Mouse (Mus musculus): ENCODE results near the gene Arid3a.

DNA sequence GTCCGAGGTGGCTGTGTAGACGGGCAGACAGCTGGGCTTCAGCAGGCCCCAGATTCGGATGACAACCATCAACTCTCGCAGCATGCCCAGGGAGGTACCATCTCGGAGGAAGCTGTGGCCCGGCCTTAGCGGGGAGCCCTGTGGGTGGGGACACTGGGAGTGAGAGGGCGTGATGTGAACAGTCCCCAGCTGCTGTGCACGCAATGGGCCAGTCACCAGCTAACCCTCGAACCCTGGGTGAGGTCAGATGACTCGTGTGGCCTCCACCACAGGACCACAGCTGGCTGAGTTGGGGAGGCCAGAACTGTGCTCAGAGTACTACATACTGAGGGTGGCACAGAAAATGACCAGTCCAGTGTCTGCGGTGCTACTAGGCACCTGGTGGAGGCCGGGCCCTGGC is 30.0 kb upstream of the Arid3a start:
- no peak for TF ChIP-seq CTCF (IDR thresholded peaks at IDR 0.05; ENCODE audit: low read depth, low read length)
- TF ChIP-seq POLR2A (IDR thresholded peaks at IDR 0.05; ENCODE audit: insufficient read depth, low read length) = no peak
- no peak for TF ChIP-seq EP300 (IDR thresholded peaks at IDR 0.05; ENCODE audit: insufficient read depth, low read depth, low read length)
